Mouse (Mus musculus): ENCODE data around the gene Lypd6. TPM values are rescaled to one million over a fixed set of nuclear protein-coding genes. Genes with fewer than 3 reads are reported as not detected.

The Lypd6 gene
- total and polyA plus RNA-seq, 3 experiments: not detected

DNA sequence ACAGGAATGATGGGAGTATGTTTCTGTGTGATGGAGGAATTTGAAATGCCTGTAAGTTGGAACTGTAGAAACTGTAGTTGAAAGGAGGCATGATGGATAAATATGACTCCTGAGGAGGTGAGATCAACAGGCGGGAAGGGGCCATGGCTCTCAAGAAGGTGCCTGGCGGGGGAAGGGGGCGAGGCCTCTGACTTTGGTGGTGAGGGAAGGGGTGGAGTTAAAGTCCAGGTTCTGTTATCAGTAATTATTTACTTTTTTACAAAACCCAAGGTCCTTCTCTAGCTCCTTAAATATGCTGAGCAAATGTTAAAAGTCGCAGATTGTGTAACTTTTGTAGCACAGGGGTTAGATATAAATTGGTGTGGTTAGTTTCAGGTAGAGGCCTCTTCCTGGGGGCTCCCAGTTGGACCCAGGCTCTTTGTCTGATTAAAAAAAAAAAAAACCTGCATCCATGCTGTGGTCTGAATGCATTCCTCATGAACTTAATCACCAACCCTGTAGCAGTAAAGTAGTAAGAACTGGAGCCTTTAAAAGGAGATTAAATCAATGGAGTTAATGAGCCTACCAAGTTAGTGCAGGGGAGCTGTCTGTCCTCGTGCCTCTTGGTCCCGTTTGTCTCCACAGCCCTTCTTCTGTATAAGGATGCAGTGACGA is 37.7 kb downstream of the Lypd6 start:
- Histone ChIP-seq H3K9me3 (replicated peaks; ENCODE audit: insufficient read depth, low read length) (no peaks in the 10 kb centered on the region), H3K27ac (ENCODE audit: control insufficient read depth, low read depth, low read length) (no peak overlapping the region), H3K36me3 (ENCODE audit: control insufficient read depth in 1 of 2, insufficient read depth in 2 of 2, low read length in 2 of 2) (no peaks in the 10 kb centered on the region), H3K27me3 (ENCODE audit: control insufficient read depth in 1 of 2, insufficient read depth in 2 of 2, low read length in 2 of 2) (no peaks in the 10 kb centered on the region), H3K9ac (ENCODE audit: control insufficient read depth, low read depth, low read length, poor library complexity, severe bottlenecking) (no peak overlapping the region), H3K4me1 (ENCODE audit: control insufficient read depth in 1 of 2, insufficient read depth in 2 of 2, low read length in 2 of 2) (no peaks in the 10 kb centered on the region), H3K79me2 (ENCODE audit: control insufficient read depth, insufficient read depth, low read length, poor library complexity) (no peaks in the 10 kb centered on the region), H3K4me3 (ENCODE audit: control insufficient read depth in 1 of 2, insufficient read depth in 1 of 2, low read depth in 2 of 2, low read length in 2 of 2) (no peak overlapping the region)
- no peak for TF ChIP-seq HCFC1 (IDR thresholded peaks at IDR 0.05; ENCODE audit: low read depth, low read length)
- TF ChIP-seq MAZ (IDR thresholded peaks at IDR 0.05; ENCODE audit: low read depth, low read length): no peak
- no peak for TF ChIP-seq POLR2AphosphoS2 (IDR thresholded peaks at IDR 0.05; ENCODE audit: low read length)
- TF ChIP-seq USF2 (IDR thresholded peaks at IDR 0.05; ENCODE audit: borderline replicate concordance in 1 of 2, insufficient read depth in 1 of 2, low read depth in 1 of 2, low read length in 2 of 2): no peak
- no peak for TF ChIP-seq ETS1 (IDR thresholded peaks at IDR 0.05; ENCODE audit: low read depth, low read length)
- no peak for TF ChIP-seq CTCF (IDR thresholded peaks at IDR 0.05 in 2 of 3, conservative IDR thresholded peaks at IDR 0.05 in 1 of 3; ENCODE audit: control insufficient read depth in 1 of 3, insufficient read depth in 1 of 3, low read depth in 2 of 3, low read length in 3 of 3, poor library complexity in 1 of 3, severe bottlenecking in 1 of 3)
- TF ChIP-seq EP300 (IDR thresholded peaks at IDR 0.05; ENCODE audit: low read depth in 1 of 2, low read length in 2 of 2): no peak
- TF ChIP-seq TAL1 (IDR thresholded peaks at IDR 0.05; ENCODE audit: low read length): no peak
- TF ChIP-seq ZKSCAN1 (IDR thresholded peaks at IDR 0.05; ENCODE audit: low read depth, low read length): no peak
- TF ChIP-seq ZMIZ1 (IDR thresholded peaks at IDR 0.05; ENCODE audit: low read depth, low read length): no peak
- no peak for TF ChIP-seq MEF2A (IDR thresholded peaks at IDR 0.05; ENCODE audit: extremely low read depth, insufficient replicate concordance, low read depth, low read length, poor library complexity, severe bottlenecking)
- no peak for TF ChIP-seq TBP (IDR thresholded peaks at IDR 0.05; ENCODE audit: low read depth, low read length)
- TF ChIP-seq MAFK (IDR thresholded peaks at IDR 0.05; ENCODE audit: borderline replicate concordance, low read depth, low read length): no peak
- DNase-seq (ENCODE audit: low read depth, low spot score): no peak

DNA sequence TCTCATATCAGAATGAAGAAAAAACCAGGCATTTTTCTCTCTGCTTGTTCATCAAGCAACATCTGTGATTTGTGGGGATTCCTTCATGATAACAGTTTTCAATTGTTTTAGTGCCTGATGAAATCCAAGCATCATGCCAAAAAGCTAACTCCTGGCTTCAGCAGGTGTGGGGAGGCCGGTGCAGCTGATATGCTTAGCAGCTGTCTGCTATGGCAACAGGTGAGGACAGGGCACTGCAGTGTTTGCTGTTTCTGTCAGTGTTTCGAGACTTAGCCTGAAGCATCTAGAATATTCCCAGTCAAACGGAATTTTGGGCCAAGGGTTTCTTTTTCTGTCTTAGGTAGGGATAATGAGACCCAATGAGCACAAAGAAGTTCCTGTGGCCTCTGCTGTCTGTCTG is 39.4 kb downstream of the Lypd6 start:
- no peaks in the 10 kb centered on the region for H3K79me2 ChIP-seq (ENCODE audit: control insufficient read depth, insufficient read depth, low read length, poor library complexity)
- no peak for TF ChIP-seq ZNF384 (IDR thresholded peaks at IDR 0.05; ENCODE audit: low read depth, low read length)
- no peak for TF ChIP-seq BHLHE40 (IDR thresholded peaks at IDR 0.05; ENCODE audit: borderline replicate concordance, low read depth, low read length)
- TF ChIP-seq MAFK (IDR thresholded peaks at IDR 0.05; ENCODE audit: borderline replicate concordance, low read depth, low read length): no peak
- TF ChIP-seq CTCF (IDR thresholded peaks at IDR 0.05 in 2 of 3, conservative IDR thresholded peaks at IDR 0.05 in 1 of 3; ENCODE audit: control insufficient read depth in 1 of 3, insufficient read depth in 1 of 3, low read depth in 2 of 3, low read length in 3 of 3, poor library complexity in 1 of 3, severe bottlenecking in 1 of 3): no peak
- no peak for TF ChIP-seq MYB (IDR thresholded peaks at IDR 0.05; ENCODE audit: low read depth, low read length)
- TF ChIP-seq SMC3 (IDR thresholded peaks at IDR 0.05; ENCODE audit: low read depth, low read length): no peak
- TF ChIP-seq EP300 (IDR thresholded peaks at IDR 0.05; ENCODE audit: low read depth in 1 of 2, low read length in 2 of 2): no peak
- TF ChIP-seq HCFC1 (IDR thresholded peaks at IDR 0.05; ENCODE audit: low read depth, low read length): no peak
- no peak for TF ChIP-seq NELFE (IDR thresholded peaks at IDR 0.05; ENCODE audit: low read depth, low read length)
- no peak for TF ChIP-seq GATA1 (IDR thresholded peaks at IDR 0.05; ENCODE audit: low read depth, low read length)
- H3K27me3 ChIP-seq (ENCODE audit: control insufficient read depth in 1 of 2, insufficient read depth in 2 of 2, low read length in 2 of 2): no peaks in the 10 kb centered on the region
- no peak overlapping the region for H3K27ac ChIP-seq (ENCODE audit: control insufficient read depth, low read depth, low read length)
- no peaks in the 10 kb centered on the region for H3K9me3 ChIP-seq (replicated peaks; ENCODE audit: insufficient read depth, low read length)
- no peak overlapping the region for H3K4me3 ChIP-seq (ENCODE audit: control insufficient read depth in 1 of 2, insufficient read depth in 1 of 2, low read depth in 2 of 2, low read length in 2 of 2)
- no peak overlapping the region for H3K9ac ChIP-seq (ENCODE audit: control insufficient read depth, low read depth, low read length, poor library complexity, severe bottlenecking)
- no peaks in the 10 kb centered on the region for H3K36me3 ChIP-seq (ENCODE audit: control insufficient read depth in 1 of 2, insufficient read depth in 2 of 2, low read length in 2 of 2)
- no peak for DNase-seq (ENCODE audit: low read depth, low spot score)
- no peaks in the 10 kb centered on the region for H3K4me1 ChIP-seq (ENCODE audit: control insufficient read depth in 1 of 2, insufficient read depth in 2 of 2, low read length in 2 of 2)
